Mouse (Mus musculus): Measurements from ENCODE around the gene Polr2c. TPM values are rescaled to one million over a fixed set of nuclear protein-coding genes. Genes with fewer than 3 reads are reported as not detected.

Gene Polr2c
- total and polyA plus RNA-seq, 3 experiments: 93.2 to 141 (median 120) TPM

- Histone ChIP-seq H3K9ac (ENCODE audit: insufficient read depth, low read depth) (peak within 1 kb of the TSS; percentile 70), H3K27me3 (replicated peaks) (peaks cover 1% of the 10 kb centered on the region), H3K36me3 (replicated peaks in 1 of 2; ENCODE audit: control insufficient read depth in 1 of 2, insufficient read depth in 1 of 2, low read length in 1 of 2) (peaks cover 7 to 8% of the 10 kb centered on the region in 2 experiments), H3K4me3 (replicated peaks in 1 of 3; ENCODE audit: low read depth in 2 of 3, low read length in 2 of 3, poor library complexity in 1 of 3) (peak within 1 kb of the TSS; percentile 59 to 70 (median 62)), H3K4me2 (ENCODE audit: insufficient read depth, low read depth, poor library complexity, severe bottlenecking) (peak within 1 kb of the TSS; percentile 58), H3K27ac (ENCODE audit: insufficient read depth, low read depth) (no peak within 1 kb of the TSS), H3K4me1 (ENCODE audit: control insufficient read depth in 1 of 2, insufficient read depth in 2 of 2) (peaks cover 16 to 40% of the 10 kb centered on the region in 2 experiments), H3K9me3 (replicated peaks; ENCODE audit: low read length) (peaks cover 5% of the 10 kb centered on the region), H3K79me2 (replicated peaks; ENCODE audit: control insufficient read depth, extremely low read depth, insufficient read depth, poor library complexity, severe bottlenecking) (no peaks in the 10 kb centered on the region)
- in situ Hi-C loops (cut with MboI; ENCODE audit: low pct_ligation_motif_present, low pct_unique_long_range_greater_than_20kb, low sequenced_read_pairs): no loop called here
- TF ChIP-seq POLR2A (IDR thresholded peaks at IDR 0.05; ENCODE audit: low read depth, low read length): 0 out of 2 replicates have a peak, but pooled peaks have one; percentile 33
- no peak for TF ChIP-seq EP300 (IDR thresholded peaks at IDR 0.05; ENCODE audit: low read length)
- no peak for DNase-seq (ENCODE audit: extremely low read depth)
- dilution Hi-C loops (cut with MboI; ENCODE audit: extremely low pct_ligation_motif_present, extremely low pct_unique_long_range_greater_than_20kb, low sequenced_read_pairs): no loop called here
These were observed 60.7 kb downstream of the Polr2c start, which contains the start of gene Ccdc102a for GRCm38 (mm10) chr8:94917851-94918495. Gene Ccdc102a (minus strand): TSS chr8:94918098.

DNA sequence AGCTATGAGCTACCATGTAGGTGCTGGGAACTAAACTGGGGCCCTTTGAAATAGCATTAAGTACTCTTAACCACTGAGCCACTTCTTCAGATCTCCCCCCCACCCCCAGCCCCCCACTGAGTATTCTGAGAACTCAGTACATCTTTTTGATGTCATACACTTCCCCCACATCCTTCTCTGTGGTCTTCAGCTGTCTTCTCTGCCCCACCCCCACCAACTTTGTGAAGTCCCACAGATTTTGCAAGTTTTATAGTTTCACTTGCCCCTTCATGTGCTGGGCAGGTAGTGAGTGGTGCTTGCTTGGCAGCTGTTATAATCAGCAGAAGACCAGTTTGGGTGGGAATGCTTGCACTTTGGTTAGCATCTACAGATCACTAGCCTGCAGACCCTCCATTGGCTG lies 62.0 kb downstream of the Polr2c start:
- in situ Hi-C loops (cut with MboI; ENCODE audit: low pct_ligation_motif_present, low pct_unique_long_range_greater_than_20kb, low sequenced_read_pairs): no loop called here
- Histone ChIP-seq H3K27me3 (replicated peaks) (peaks cover 1% of the 10 kb centered on the region), H3K36me3 (replicated peaks in 1 of 2; ENCODE audit: control insufficient read depth in 1 of 2, insufficient read depth in 1 of 2, low read length in 1 of 2) (no peaks in the 10 kb centered on the region), H3K79me2 (replicated peaks; ENCODE audit: control insufficient read depth, extremely low read depth, insufficient read depth, poor library complexity, severe bottlenecking) (no peaks in the 10 kb centered on the region), H3K9ac (ENCODE audit: insufficient read depth, low read depth) (no peak overlapping the region), H3K9me3 (replicated peaks; ENCODE audit: low read length) (no peaks in the 10 kb centered on the region), H3K4me1 (ENCODE audit: control insufficient read depth in 1 of 2, insufficient read depth in 2 of 2) (peaks cover 17 to 51% of the 10 kb centered on the region in 2 experiments), H3K4me2 (ENCODE audit: insufficient read depth, low read depth, poor library complexity, severe bottlenecking) (peak overlapping the region; percentile 26), H3K27ac (ENCODE audit: insufficient read depth, low read depth) (no peak overlapping the region), H3K4me3 (replicated peaks in 1 of 3; ENCODE audit: low read depth in 2 of 3, low read length in 2 of 3, poor library complexity in 1 of 3) (no peak overlapping the region)
- TF ChIP-seq ZMIZ1 (IDR thresholded peaks at IDR 0.05; ENCODE audit: low read depth, low read length) (no peak), BHLHE40 (IDR thresholded peaks at IDR 0.05; ENCODE audit: low read depth, low read length) (no peak), TBP (conservative IDR thresholded peaks at IDR 0.05; ENCODE audit: low read depth, low read length) (no peak), ETS1 (conservative IDR thresholded peaks at IDR 0.05; ENCODE audit: low read depth, low read length) (no peak), ELF1 (IDR thresholded peaks at IDR 0.05; ENCODE audit: low read depth, low read length) (no peak), GABPA (IDR thresholded peaks at IDR 0.05; ENCODE audit: insufficient replicate concordance, low read depth, low read length) (no peak), ZKSCAN1 (IDR thresholded peaks at IDR 0.05; ENCODE audit: borderline replicate concordance, low read depth, low read length) (no peak), EP300 (IDR thresholded peaks at IDR 0.05; ENCODE audit: low read length) (no peak), MXI1 (IDR thresholded peaks at IDR 0.05; ENCODE audit: low read depth, low read length) (no peak), CTCF (conservative IDR thresholded peaks at IDR 0.05 in 1 of 2, IDR thresholded peaks at IDR 0.05 in 1 of 2; ENCODE audit: low read depth in 2 of 2, low read length in 2 of 2) (no peak), NRF1 (IDR thresholded peaks at IDR 0.05; ENCODE audit: low read depth, low read length) (no peak), MEF2A (IDR thresholded peaks at IDR 0.05; ENCODE audit: borderline replicate concordance, low read depth, low read length) (no peak), KAT2A (IDR thresholded peaks at IDR 0.05; ENCODE audit: insufficient replicate concordance, low read length) (no peak), MYC (IDR thresholded peaks at IDR 0.05; ENCODE audit: low read depth, low read length) (no peak), JUN (IDR thresholded peaks at IDR 0.05; ENCODE audit: insufficient read depth, low read depth, low read length) (no peak), CHD2 (IDR thresholded peaks at IDR 0.05; ENCODE audit: low read length) (no peak)
- dilution Hi-C loops (cut with MboI; ENCODE audit: extremely low pct_ligation_motif_present, extremely low pct_unique_long_range_greater_than_20kb, low sequenced_read_pairs): no loop called here
- peak; percentile 45 for DNase-seq (ENCODE audit: extremely low read depth)

All from CH12.LX (cell line).